In the genomic region with DNA sequence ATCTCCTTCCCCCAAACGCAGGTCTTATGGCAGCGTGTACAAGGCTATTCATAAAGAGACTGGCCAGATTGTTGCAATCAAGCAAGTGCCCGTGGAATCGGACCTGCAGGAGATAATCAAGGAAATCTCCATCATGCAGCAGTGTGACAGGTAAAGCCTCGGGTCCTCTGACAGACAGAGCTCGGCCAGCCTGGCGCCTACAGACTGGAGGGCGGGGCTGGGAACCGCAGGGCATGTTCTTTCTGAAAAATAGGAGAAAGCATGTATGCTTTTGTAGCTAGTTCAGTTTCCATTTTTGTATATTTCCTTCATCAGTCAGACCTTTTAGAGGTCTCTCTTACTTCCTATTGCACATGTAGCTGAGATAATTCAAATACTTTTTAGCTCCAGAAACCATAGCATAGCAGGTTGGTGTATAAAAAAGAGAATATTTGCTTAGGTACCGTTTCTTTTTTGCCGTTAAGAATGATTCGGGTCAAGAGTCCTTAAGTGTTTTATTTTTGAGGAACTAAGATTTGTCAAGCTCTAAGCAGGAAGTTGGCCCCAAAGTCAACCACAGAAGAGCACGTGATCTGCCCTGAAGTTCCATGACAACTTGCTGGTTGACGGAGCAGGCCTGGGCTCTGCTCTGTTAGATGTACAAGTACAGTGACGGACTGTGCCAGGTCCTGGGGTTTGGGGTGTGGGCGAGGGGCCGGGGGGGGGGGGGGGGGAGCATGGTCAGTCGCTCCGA, we compare ENCODE assay signal across 12 mouse cellular contexts. TPM values are rescaled to one million over a fixed set of nuclear protein-coding genes. Genes with fewer than 3 reads are reported as not detected.
DNase-seq lines count a peak whose midpoint lies in the region; ATAC-seq and TF ChIP-seq lines count a peak whose summit lies in the region.
"Had no signal": no experiment of that assay in that cellular context is flagged by ENCODE, and none has a peak within 500 bp of the region (broad histone marks: within the 10 kb centered on the region; RNA-seq: fewer than 3 reads in every experiment).

No protein-coding gene starts in this region.

- no peak overlapping the region for H3K27ac ChIP-seq in embryonic facial prominence, embryonic 10.5 days (replicated peaks)
- H3K27ac ChIP-seq: gastrocnemius, adult 2 months; kidney, postnatal 0 days; midbrain, embryonic 10.5 days had no signal

- 0 out of 2 replicates have a peak, but pooled peaks have one; percentile 15 for TF ChIP-seq POLR2A in lung, adult 2 months (IDR thresholded peaks at IDR 0.05; ENCODE audit: borderline replicate concordance, extremely low read depth, low read depth, low read length)

- TF ChIP-seq CTCF in lung, adult 2 months (IDR thresholded peaks at IDR 0.05; ENCODE audit: insufficient read depth, low read length) = no peak

- DNase-seq in CD4-positive helper T cell, adult 2 months (ENCODE audit: low read depth, low spot score) = peak; percentile 94
- DNase-seq in lung, adult 2 months = peak; percentile 45
- DNase-seq in skeletal muscle tissue, adult 2 months (ENCODE audit: low read depth, low spot score) = peak; percentile 68
- DNase-seq in right cerebral cortex, adult 2 months (ENCODE audit: low spot score in 2 of 2) = no peak
- DNase-seq in embryo, embryonic 10.5 days (ENCODE audit: low spot score) = no peak
- DNase-seq in embryonic facial prominence, embryonic 10.5 days (ENCODE audit: low spot score) = no peak
- DNase-seq in embryo, embryonic 10 days (ENCODE audit: low spot score) = no peak
- DNase-seq: gastrocnemius, adult 2 months; right cerebral cortex, adult 18-20 months had no signal

- peaks cover 98% of the 10 kb centered on the region for H3K36me3 ChIP-seq in embryonic facial prominence, embryonic 10.5 days (replicated peaks)

- 40% methylated on average over 19 of the region's 19 CpGs for WGBS in lung, adult 2 months
- WGBS in embryonic facial prominence, embryonic 10.5 days = 91% methylated on average over 18 of the region's 19 CpGs

- H3K4me1 ChIP-seq in lung, adult 2 months (ENCODE audit: control insufficient read depth, insufficient read depth, low read length) = peaks cover 19% of the 10 kb centered on the region
- no peaks in the 10 kb centered on the region for H3K4me1 ChIP-seq in embryonic facial prominence, embryonic 10.5 days
- H3K4me1 ChIP-seq: midbrain, embryonic 10.5 days had no signal

- ATAC-seq in activated CD4-positive, CD25-positive, alpha-beta regulatory T cell, adult 4 months = peak; percentile 62

- H3K9me3 ChIP-seq in embryonic facial prominence, embryonic 10.5 days = no peaks in the 10 kb centered on the region
- H3K9me3 ChIP-seq: midbrain, embryonic 10.5 days had no signal

- H3K27me3 ChIP-seq in embryonic facial prominence, embryonic 10.5 days (replicated peaks; ENCODE audit: low read depth, poor library complexity, severe bottlenecking) = no peaks in the 10 kb centered on the region

- H3K4me3 ChIP-seq in lung, adult 2 months (replicated peaks; ENCODE audit: extremely low read depth, low read depth, low read length) = no peak overlapping the region
- no peak overlapping the region for H3K4me3 ChIP-seq in embryonic facial prominence, embryonic 10.5 days
- H3K4me3 ChIP-seq: gastrocnemius, adult 2 months; midbrain, embryonic 10.5 days had no signal

RNA-seq across cellular contexts. Expression of gene Tomm34, which starts 12.8 kb away (rescaled TPM):
- polyA plus RNA-seq in activated CD4-positive, CD25-positive, alpha-beta regulatory T cell, adult 4 months (2017; shearing (Covaris generic)) = 100 to 1,000 TPM; 109 to 114 TPM
- polyA plus RNA-seq in lung, adult 2 months (2012; rRNA removed) = 43.5 and 48.8 TPM in 2 replicates
- 68.1 and 71.9 TPM in 2 replicates for polyA plus RNA-seq in embryonic facial prominence, embryonic 10.5 days (2016; fragmentation: Nextera tagmentation; extraction: Ambion mirVana)

RNA-seq across cellular contexts. Expression of gene Stk4, which starts 13.7 kb away (rescaled TPM):
- polyA plus RNA-seq in activated CD4-positive, CD25-positive, alpha-beta regulatory T cell, adult 4 months (2017; shearing (Covaris generic)) = 100 to 1,000 TPM; 188 to 203 TPM
- 22.0 and 31.3 TPM in 2 replicates for polyA plus RNA-seq in lung, adult 2 months (2012; rRNA removed)
- polyA plus RNA-seq in embryonic facial prominence, embryonic 10.5 days (2016; fragmentation: Nextera tagmentation; extraction: Ambion mirVana) = 33.1 and 34.8 TPM in 2 replicates

RNA-seq across cellular contexts. Expression of gene Pabpc1l, which starts 58.5 kb away (rescaled TPM):
- 1 to 10 TPM; 2.9 to 4.1 TPM for polyA plus RNA-seq in activated CD4-positive, CD25-positive, alpha-beta regulatory T cell, adult 4 months (2017; shearing (Covaris generic))
- 0.40 and 0.50 TPM in 2 replicates for polyA plus RNA-seq in lung, adult 2 months (2012; rRNA removed)
- polyA plus RNA-seq in embryonic facial prominence, embryonic 10.5 days (2016; fragmentation: Nextera tagmentation; extraction: Ambion mirVana) = 1.6 and 1.9 TPM in 2 replicates

Comparison
In these comparisons a context has a peak if more than half of its experiments do, and no peak if none do; other contexts are left out.
1. DNase-seq: peak in CD4-positive helper T cell, adult 2 months (single experiment), lung, adult 2 months (single experiment) and skeletal muscle tissue, adult 2 months (single experiment); none in right cerebral cortex, adult 2 months (0 of 2), embryo, embryonic 10.5 days (single experiment), embryonic facial prominence, embryonic 10.5 days (single experiment) and embryo, embryonic 10 days (single experiment).